Mouse (Mus musculus): ENCODE data around the gene Ssh2.

DNA sequence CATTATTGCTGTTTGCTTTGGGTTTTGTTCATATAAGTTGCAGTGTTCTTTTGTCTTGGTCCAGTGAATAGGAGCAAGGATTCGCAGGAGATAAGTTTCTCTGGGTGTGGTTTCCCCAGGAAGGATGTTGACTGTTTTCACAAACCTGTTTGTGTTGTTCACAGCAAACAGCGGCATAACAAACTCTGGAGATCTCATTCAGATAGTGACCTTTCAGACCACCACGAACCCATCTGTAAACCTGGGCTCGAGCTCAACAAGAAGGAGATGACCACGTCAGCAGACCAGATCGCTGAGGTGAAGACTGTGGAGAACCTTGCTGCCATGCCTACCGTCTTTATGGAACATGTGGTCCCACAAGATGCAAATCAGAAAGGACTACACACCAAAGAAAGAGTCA lies 233.1 kb downstream of the Ssh2 start:
- TF ChIP-seq POLR2A (IDR thresholded peaks at IDR 0.05; ENCODE audit: control insufficient read depth, low read depth, low read length) (no peak), CTCF (IDR thresholded peaks at IDR 0.05; ENCODE audit: control insufficient read depth, insufficient read depth, insufficient replicate concordance, low read depth, low read length) (no peak)

Data from testis, adult 2 months (tissue).